Mouse (Mus musculus): ENCODE results near the gene Vav3. TPM values are rescaled to one million over a fixed set of nuclear protein-coding genes. Genes with fewer than 3 reads are reported as not detected.

The Vav3 gene
- polyA plus RNA-seq, 1 experiment from 2014 or later, result 8.1 TPM

- POLR2A ChIA-PET, result no interaction called here
- no peak for TF ChIP-seq CTCF (IDR thresholded peaks at IDR 0.05)
- in situ Hi-C loops (cut with MboI; ENCODE audit: low pct_unique_long_range_greater_than_20kb), result no loop called here
- H3K27me3 ChIP-seq, result no peaks in the 10 kb centered on the region
- DNase-seq (ENCODE audit: low read depth, low spot score), result no peak
- CTCF ChIA-PET, result interaction anchor here (0.8 to 3.1 kb wide), 4 partner anchors 9 to 290 kb away, joined by 3 to 12 read pairs (median 4); no protein-coding TSS in a partner anchor
- peak; percentile 19 for ATAC-seq
Measured at GRCm38 (mm10) chr3:109561776-109562175, 221.3 kb downstream of the Vav3 start.

DNA sequence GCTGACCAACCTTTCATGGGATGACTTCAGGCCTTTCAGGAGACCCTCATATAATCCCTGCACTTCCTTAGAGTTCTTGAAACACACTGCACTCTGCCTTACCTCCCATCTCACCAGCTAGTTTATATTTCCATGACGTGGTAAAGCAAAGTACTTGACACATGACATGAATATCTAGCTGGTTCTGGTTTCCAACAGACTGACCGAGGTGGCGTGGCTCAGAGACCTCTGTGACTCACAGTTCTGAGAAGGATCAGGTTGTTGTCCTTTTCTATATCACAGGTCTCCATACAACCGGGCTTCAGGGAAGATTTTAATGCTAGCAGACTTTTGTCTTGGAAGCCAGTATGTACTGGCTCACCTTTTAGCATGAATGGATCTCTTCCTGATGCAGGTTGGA lies 221.8 kb downstream of the Vav3 start:
- in situ Hi-C loops (cut with MboI; ENCODE audit: low pct_unique_long_range_greater_than_20kb), result no loop called here
- ChIA-PET POLR2A (no interaction called here), CTCF (interaction anchor here (1.3 to 3.1 kb wide), 2 partner anchors 10 to 13 kb away, joined by 4 to 12 read pairs; no protein-coding TSS in a partner anchor)

GRCm38 (mm10) chr3:109564443-109564842 lies 224.0 kb downstream of the Vav3 start:
- no peaks in the 10 kb centered on the region for H3K27me3 ChIP-seq
- ChIA-PET CTCF (interaction anchor here (1.1 to 1.8 kb wide), 2 partner anchors 10 to 12 kb away, joined by 3 to 4 read pairs; no protein-coding TSS in a partner anchor), POLR2A (no interaction called here)
- no peak for ATAC-seq
- no peak for TF ChIP-seq CTCF (IDR thresholded peaks at IDR 0.05)
- DNase-seq (ENCODE audit: low read depth, low spot score), result no peak
- in situ Hi-C loops (cut with MboI; ENCODE audit: low pct_unique_long_range_greater_than_20kb), result no loop called here

More for the DNA sequence above, 221.8 kb downstream of the Vav3 start:
- H3K27me3 ChIP-seq, result no peaks in the 10 kb centered on the region
- ATAC-seq, result no peak
- TF ChIP-seq CTCF (IDR thresholded peaks at IDR 0.05), result no peak
- no peak for DNase-seq (ENCODE audit: low read depth, low spot score)

- ATAC-seq, result no peak
- ChIA-PET CTCF (interaction anchor here (1.1 to 1.4 kb wide), 3 partner anchors 9 to 24 kb away, joined by 3 read pairs; no protein-coding TSS in a partner anchor), POLR2A (interaction anchor here (0.6 kb wide), 1 partner anchor 86 kb away, joined by 4 read pairs; no protein-coding TSS in a partner anchor)
- no peaks in the 10 kb centered on the region for H3K27me3 ChIP-seq
- in situ Hi-C loops (cut with MboI; ENCODE audit: low pct_unique_long_range_greater_than_20kb), result no loop called here
- TF ChIP-seq CTCF (IDR thresholded peaks at IDR 0.05), result no peak
- no peak for DNase-seq (ENCODE audit: low read depth, low spot score)
Measured at GRCm38 (mm10) chr3:109568542-109569265, 228.3 kb downstream of the Vav3 start.

DNA sequence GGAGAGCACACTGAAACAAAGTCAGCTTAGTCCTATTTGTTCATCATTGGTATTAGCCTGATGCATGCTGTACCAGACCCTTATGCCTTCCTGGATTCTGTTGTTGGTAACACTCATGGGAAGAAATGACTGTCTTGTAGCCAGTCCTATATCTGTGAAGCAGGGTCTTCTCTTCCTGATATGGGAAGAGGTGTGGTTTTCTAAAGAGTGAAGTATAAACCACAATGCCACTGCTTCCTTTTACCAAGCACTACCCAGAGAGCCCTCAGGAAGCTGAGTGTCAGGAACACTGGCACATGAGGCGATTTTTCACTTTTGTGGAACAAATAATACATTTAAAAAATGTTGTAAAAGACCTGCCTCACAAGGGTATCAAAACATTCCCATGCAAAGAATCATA lies 231.0 kb downstream of the Vav3 start:
- ChIA-PET POLR2A (interaction anchor here (0.5 to 0.6 kb wide), 2 partner anchors 147 to 425 kb away, joined by 3 to 4 read pairs; no protein-coding TSS in a partner anchor), CTCF (interaction anchor here (1.1 to 2.1 kb wide), 5 partner anchors 10 to 25 kb away, joined by 3 to 8 read pairs (median 3); no protein-coding TSS in a partner anchor)
- ATAC-seq (no peak), DNase-seq (ENCODE audit: low read depth, low spot score) (no peak)
- TF ChIP-seq CTCF (IDR thresholded peaks at IDR 0.05), result no peak
- in situ Hi-C loops (cut with MboI; ENCODE audit: low pct_unique_long_range_greater_than_20kb), result no loop called here
- no peaks in the 10 kb centered on the region for H3K27me3 ChIP-seq

DNA sequence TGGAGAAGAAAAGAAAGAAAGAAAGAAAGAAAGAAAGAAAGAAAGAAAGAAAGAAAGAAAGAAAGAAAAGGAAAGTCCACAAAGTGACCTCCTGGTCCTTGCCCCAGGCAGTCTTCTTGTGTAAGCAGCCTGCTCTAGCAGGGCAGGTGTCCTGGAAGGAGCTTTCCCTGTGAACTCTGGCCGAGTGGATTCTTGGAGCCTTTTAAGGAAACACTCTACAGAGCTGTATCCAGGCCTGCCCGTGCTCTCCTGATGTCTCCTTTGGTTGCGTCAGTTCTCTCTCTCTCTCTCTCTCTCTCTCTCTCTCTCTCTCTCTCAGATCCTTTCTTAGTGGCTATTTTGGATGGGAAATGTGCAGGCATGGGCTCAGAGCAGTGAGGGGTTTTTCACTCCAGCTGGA lies 232.4 kb downstream of the Vav3 start:
- POLR2A ChIA-PET, result interaction anchor here (0.5 kb wide), 1 partner anchor 152 kb away, joined by 3 read pairs; no protein-coding TSS in a partner anchor

GRCm38 (mm10) chr3:109573549-109574146 lies 233.2 kb downstream of the Vav3 start:
- no peak for DNase-seq (ENCODE audit: low read depth, low spot score)
- H3K27me3 ChIP-seq, result no peaks in the 10 kb centered on the region
- POLR2A ChIA-PET, result no interaction called here
- no peak for ATAC-seq
- in situ Hi-C loops (cut with MboI; ENCODE audit: low pct_unique_long_range_greater_than_20kb), result no loop called here
- CTCF ChIA-PET, result interaction anchor here (1.2 to 2.1 kb wide), 4 partner anchors 10 to 542 kb away, joined by 3 to 7 read pairs (median 4); no protein-coding TSS in a partner anchor
- TF ChIP-seq CTCF (IDR thresholded peaks at IDR 0.05), result no peak

More for the DNA sequence above, 232.4 kb downstream of the Vav3 start:
- peak; percentile 58 for ATAC-seq
- CTCF ChIA-PET, result interaction anchor here (1.2 to 2.1 kb wide), 4 partner anchors 8 to 32 kb away, joined by 3 to 8 read pairs (median 5); no protein-coding TSS in a partner anchor
- TF ChIP-seq CTCF (IDR thresholded peaks at IDR 0.05), result no peak
- no peak for DNase-seq (ENCODE audit: low read depth, low spot score)
- H3K27me3 ChIP-seq, result no peaks in the 10 kb centered on the region
- in situ Hi-C loops (cut with MboI; ENCODE audit: low pct_unique_long_range_greater_than_20kb), result no loop called here

- in situ Hi-C loops (cut with MboI; ENCODE audit: low pct_unique_long_range_greater_than_20kb), result no loop called here
- ChIA-PET POLR2A (interaction anchor here (0.5 kb wide), 1 partner anchor 1289 kb away, joined by 12 read pairs; no protein-coding TSS in a partner anchor), CTCF (interaction anchor here (1.1 to 2.1 kb wide), 6 partner anchors 9 to 542 kb away, joined by 3 to 7 read pairs (median 4); no protein-coding TSS in a partner anchor)
- ATAC-seq (no peak), DNase-seq (ENCODE audit: low read depth, low spot score) (no peak)
- TF ChIP-seq CTCF (IDR thresholded peaks at IDR 0.05), result no peak
- H3K27me3 ChIP-seq, result no peaks in the 10 kb centered on the region
Measured at GRCm38 (mm10) chr3:109574161-109574560, 233.7 kb downstream of the Vav3 start.

DNA sequence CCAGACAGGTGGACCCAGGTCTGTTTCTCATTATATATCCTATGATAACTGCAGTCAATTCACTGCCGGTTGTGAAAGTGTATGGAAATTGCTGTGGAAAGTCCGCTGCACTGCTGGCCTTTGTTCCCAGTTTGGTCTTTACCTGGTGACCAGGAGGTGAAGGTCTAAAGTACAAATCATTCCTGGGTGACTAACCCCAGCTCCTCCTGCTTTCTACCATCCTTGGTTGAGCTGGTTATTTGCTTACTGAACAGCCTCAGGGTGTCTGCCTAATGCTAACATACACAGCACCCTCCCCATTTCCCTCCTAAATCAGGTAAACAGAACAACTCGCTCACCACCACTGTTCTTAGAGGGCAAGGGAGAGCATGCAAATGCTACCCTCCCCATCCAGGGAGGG lies 237.9 kb downstream of the Vav3 start:
- no peaks in the 10 kb centered on the region for H3K27me3 ChIP-seq
- in situ Hi-C loops (cut with MboI; ENCODE audit: low pct_unique_long_range_greater_than_20kb), result no loop called here
- ATAC-seq, result no peak

DNA sequence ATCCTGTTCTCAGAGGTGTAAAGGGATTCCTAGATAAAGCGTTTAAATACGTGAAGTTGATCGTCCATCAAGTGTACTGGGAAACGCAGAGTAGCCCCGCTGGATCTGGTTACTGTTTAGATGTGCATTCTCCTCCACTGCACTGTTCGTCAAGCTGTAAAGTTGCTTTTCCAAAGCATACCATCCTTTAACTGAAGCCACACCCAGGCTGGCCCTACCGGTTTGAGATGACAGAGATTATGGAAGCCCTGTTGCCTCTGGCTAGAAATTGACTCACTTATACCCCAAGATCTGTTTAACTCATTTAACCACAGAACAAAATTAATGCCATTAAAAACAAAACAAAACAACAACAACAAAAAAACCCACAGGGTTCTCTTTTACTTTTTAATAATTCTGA lies 238.5 kb downstream of the Vav3 start:
- ChIA-PET CTCF (no interaction called here), POLR2A (no interaction called here)
- DNase-seq (ENCODE audit: low read depth, low spot score) (no peak), ATAC-seq (no peak)
- in situ Hi-C loops (cut with MboI; ENCODE audit: low pct_unique_long_range_greater_than_20kb), result no loop called here
- H3K27me3 ChIP-seq, result no peaks in the 10 kb centered on the region
- no peak for TF ChIP-seq CTCF (IDR thresholded peaks at IDR 0.05)

More for the DNA sequence above, 237.9 kb downstream of the Vav3 start:
- POLR2A ChIA-PET, result no interaction called here
- TF ChIP-seq CTCF (IDR thresholded peaks at IDR 0.05), result no peak
- no peak for DNase-seq (ENCODE audit: low read depth, low spot score)
- CTCF ChIA-PET, result no interaction called here

DNA sequence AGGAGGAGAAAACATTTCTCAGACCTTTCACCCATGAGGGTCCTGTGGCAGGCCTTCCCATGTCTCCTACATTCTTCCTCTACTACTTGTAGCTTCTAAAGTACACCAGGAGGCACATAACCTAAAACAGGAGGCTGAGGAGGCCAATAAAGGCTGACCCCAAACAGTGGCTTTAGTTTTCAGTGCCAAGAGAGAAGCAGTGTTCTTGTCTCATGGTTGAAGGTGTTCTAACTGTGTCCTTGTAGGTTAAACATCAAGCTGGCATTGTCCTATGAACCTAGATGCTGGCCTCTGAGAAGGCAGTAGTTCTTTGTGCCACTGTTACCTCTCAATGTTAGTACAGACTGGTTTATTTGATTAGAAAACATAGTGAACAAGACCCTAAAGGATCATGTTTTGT lies 245.5 kb downstream of the Vav3 start:
- no peak for DNase-seq (ENCODE audit: low read depth, low spot score)
- in situ Hi-C loops (cut with MboI; ENCODE audit: low pct_unique_long_range_greater_than_20kb), result no loop called here
- TF ChIP-seq CTCF (IDR thresholded peaks at IDR 0.05), result no peak
- ATAC-seq, result no peak
- ChIA-PET POLR2A (no interaction called here), CTCF (no interaction called here)
- H3K27me3 ChIP-seq, result no peaks in the 10 kb centered on the region
